Mouse (Mus musculus): Measurements from ENCODE around the gene D130043K22Rik.

The D130043K22Rik gene

DNA sequence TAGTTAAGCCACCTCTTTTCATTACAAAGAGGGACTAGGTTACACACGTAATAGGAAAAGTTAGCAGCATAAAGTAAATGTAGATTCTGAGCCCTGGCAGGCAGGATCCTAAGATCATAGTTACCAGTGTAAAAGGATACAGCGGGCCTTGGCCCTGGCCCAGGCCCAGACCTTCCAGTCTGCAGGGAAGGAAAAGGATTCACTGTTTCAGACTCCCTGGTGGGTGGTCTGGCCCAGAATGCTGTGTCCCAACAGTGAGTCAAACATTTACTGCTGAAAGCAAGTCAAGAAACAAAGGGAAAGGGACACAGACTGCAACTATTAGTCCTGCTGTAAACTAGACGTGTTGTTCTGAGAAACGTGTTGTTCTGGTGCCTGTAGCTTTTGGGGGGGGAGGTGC is 100.6 kb downstream of the D130043K22Rik start:
- peak; percentile 20 for DNase-seq (ENCODE audit: low read depth, low spot score)

GRCm38 (mm10) chr13:24947158-24947557 is 102.2 kb downstream of the D130043K22Rik start:
- DNase-seq (ENCODE audit: low read depth, low spot score), result no peak

- DNase-seq (ENCODE audit: low read depth, low spot score), result no peak
Measured at GRCm38 (mm10) chr13:24948870-24949269, 103.9 kb downstream of the D130043K22Rik start.
